Mouse (Mus musculus) ES-E14 (cell line): Measurements from ENCODE around the gene Dync1li2. TPM values are rescaled to one million over a fixed set of nuclear protein-coding genes. Genes with fewer than 3 reads are reported as not detected.
A peak's percentile ranks its signal among the peaks of the same experiment; 100 is the strongest.

Experiments
- DNase-seq: peaks from one replicate; pipeline ENCODE4 v3.0.0-alpha.2; 2013; ENCODE audit warnings: low read depth, low spot score
- H3K27ac ChIP-seq: 2 replicates; pipeline ENCODE4 v1.5.1; 2012; ENCODE audit warnings: low read depth, mild to moderate bottlenecking, low read length, moderate library complexity, mixed read lengths; ENCODE audit not compliant: poor library complexity, insufficient read depth, severe bottlenecking
- H3K36me3 ChIP-seq: 2 replicates; pipeline ENCODE4 v1.6.1; 2012; ENCODE audit warnings: mild to moderate bottlenecking, low read length, moderate library complexity, mixed read lengths; ENCODE audit not compliant: control insufficient read depth, poor library complexity, insufficient read depth, severe bottlenecking
- H3K4me1 ChIP-seq, 2 experiments: fragments of 150-350 bp in 1 of 2; sonication (generic) in 1 of 2; 2 replicates each; pipeline ENCODE4 v1.6.1; 2012; ENCODE audit warnings: low read length in 2 of 2, mild to moderate bottlenecking in 1 of 2, mixed read lengths in 1 of 2; ENCODE audit not compliant: control insufficient read depth in 2 of 2, insufficient read depth in 2 of 2, poor library complexity in 1 of 2
- H3K4me3 ChIP-seq, 2 experiments: fragments of 150-350 bp in 1 of 2; sonication (generic) in 1 of 2; 2 replicates each; pipeline ENCODE4 v1.5.1; 2012; ENCODE audit warnings: low read length in 2 of 2, low read depth in 1 of 2, mild to moderate bottlenecking in 1 of 2, mixed read lengths in 1 of 2; ENCODE audit not compliant: insufficient read depth in 1 of 2, poor library complexity in 1 of 2, severe bottlenecking in 1 of 2
- H3K9ac ChIP-seq: 2 replicates; pipeline ENCODE4 v1.6.1; 2012; ENCODE audit warnings: low read depth, mild to moderate bottlenecking, low read length, mixed read lengths; ENCODE audit not compliant: poor library complexity, insufficient read depth, severe bottlenecking
- H3K9me3 ChIP-seq: fragments of 150-350 bp; sonication (generic); 2 replicates; pipeline ENCODE4 v1.6.1; 2012; ENCODE audit warnings: low read depth, mild to moderate bottlenecking, low read length; ENCODE audit not compliant: control insufficient read depth, insufficient read depth
- CHD2 ChIP-seq: IDR thresholded peaks from 2 replicates; pipeline ENCODE4 v1.6.1; 2014; ENCODE audit warnings: mild to moderate bottlenecking, low read depth, low read length, inconsistent platforms
- HCFC1 ChIP-seq: IDR thresholded peaks from 2 replicates; pipeline ENCODE4 v1.6.1; 2012; ENCODE audit warnings: low read length, inconsistent platforms, borderline replicate concordance; ENCODE audit not compliant: insufficient read depth
- MAFK ChIP-seq: IDR thresholded peaks from 2 replicates; pipeline ENCODE4 v1.6.1; 2014; ENCODE audit warnings: mild to moderate bottlenecking, low read depth, low read length, inconsistent platforms; ENCODE audit not compliant: insufficient read depth
- ZC3H11A ChIP-seq: IDR thresholded peaks from 2 replicates; pipeline ENCODE4 v1.6.1; 2012; ENCODE audit warnings: low read depth, mild to moderate bottlenecking, inconsistent platforms, low read length, borderline replicate concordance
- ZNF384 ChIP-seq: IDR thresholded peaks from 2 replicates; pipeline ENCODE4 v1.6.1; 2012; ENCODE audit warnings: low read depth, low read length, inconsistent platforms
- in situ Hi-C, 2 experiments: fragments of 600-800 bp; cut with MboI; formaldehyde crosslinking; loops; one replicate each; pipeline ENCODE4 v1.15.1; 2025; ENCODE audit warnings: low sequenced_read_pairs in 2 of 2, inconsistent platforms in 1 of 2; ENCODE audit not compliant: unreplicated experiment in 2 of 2
- total RNA-seq: library from RNA; depleted of rRNA; stranded (reverse); fragments of 300-350 nt; gene quantifications from 2 replicates; pipeline ENCODE4 v1.2.3, GENCODE M21; 2012

The Dync1li2 gene
- total RNA-seq, 1 experiment, result 28.9 TPM

GRCm38 (mm10) chr8:104434826-104435354 is 8.0 kb downstream of the Dync1li2 start:
- H3K27ac ChIP-seq, result peak overlapping the region; percentile 56; the same call in 1 of the 2 replicates
- DNase-seq, result no peak
- no peaks in the 10 kb centered on the region for H3K9me3 ChIP-seq
- H3K36me3 ChIP-seq, result peaks cover 30% of the 10 kb centered on the region
- in situ Hi-C loops, result no loop called here
- H3K4me1 ChIP-seq, result peaks cover 4 to 22% of the 10 kb centered on the region in 2 experiments; a peak in 2 of 4 replicates
- no peak for TF ChIP-seq CHD2
- no peak for TF ChIP-seq ZNF384
- no peak for TF ChIP-seq MAFK
- TF ChIP-seq ZC3H11A, result no peak
- no peak for TF ChIP-seq HCFC1
- peak overlapping the region in 1 of 2 experiments; percentile 44; a peak in 1 of 4 replicates for H3K4me3 ChIP-seq
- peak overlapping the region; percentile 0; the same call in 1 of the 2 replicates for H3K9ac ChIP-seq

GRCm38 (mm10) chr8:104434275-104434674 is 8.6 kb downstream of the Dync1li2 start:
- in situ Hi-C loops, result no loop called here

GRCm38 (mm10) chr8:104433191-104433842 is 9.5 kb downstream of the Dync1li2 start:
- H3K9me3 ChIP-seq, result no peaks in the 10 kb centered on the region
- H3K27ac ChIP-seq, result peak overlapping the region; percentile 45; the same call in 1 of the 2 replicates
- peaks cover 28% of the 10 kb centered on the region for H3K36me3 ChIP-seq
- H3K4me1 ChIP-seq, result peaks cover 4 to 16% of the 10 kb centered on the region in 2 experiments; a peak in 2 of 4 replicates
- TF ChIP-seq ZNF384 (no peak; the same call in 1 of the 2 replicates), HCFC1 (no peak), MAFK (no peak), ZC3H11A (no peak), CHD2 (no peak)
- H3K9ac ChIP-seq, result no peak overlapping the region
- in situ Hi-C loops, result no loop called here
- no peak overlapping the region for H3K4me3 ChIP-seq
- no peak for DNase-seq

More at GRCm38 (mm10) chr8:104434275-104434674, 8.6 kb downstream of the Dync1li2 start:
- Histone ChIP-seq H3K9ac (peak overlapping the region; percentile 0; the same call in 1 of the 2 replicates), H3K27ac (peak overlapping the region; percentile 79; the same call in 1 of the 2 replicates), H3K36me3 (peaks cover 27% of the 10 kb centered on the region), H3K4me1 (peaks cover 4 to 17% of the 10 kb centered on the region in 2 experiments; a peak in 2 of 4 replicates), H3K9me3 (no peaks in the 10 kb centered on the region), H3K4me3 (no peak overlapping the region)
- no peak for DNase-seq
- TF ChIP-seq CHD2, result no peak
- no peak for TF ChIP-seq MAFK
- TF ChIP-seq HCFC1, result no peak
- TF ChIP-seq ZNF384, result no peak
- no peak for TF ChIP-seq ZC3H11A

- Histone ChIP-seq H3K4me3 (no peak overlapping the region), H3K27ac (no peak overlapping the region; the same call in 1 of the 2 replicates), H3K9ac (no peak overlapping the region), H3K36me3 (peaks cover 31% of the 10 kb centered on the region), H3K4me1 (peaks cover 4 to 16% of the 10 kb centered on the region in 2 experiments; a peak in 2 of 4 replicates), H3K9me3 (no peaks in the 10 kb centered on the region)
- TF ChIP-seq CHD2, result no peak
- no peak for TF ChIP-seq MAFK
- TF ChIP-seq ZNF384, result no peak
- no peak for TF ChIP-seq HCFC1
- no peak for TF ChIP-seq ZC3H11A
- in situ Hi-C loops, result no loop called here
- no peak for DNase-seq
These were observed 10.2 kb downstream of the Dync1li2 start for GRCm38 (mm10) chr8:104432656-104433055.
